Mouse (Mus musculus): ENCODE data around the gene Gm8267. TPM values are rescaled to one million over a fixed set of nuclear protein-coding genes. Genes with fewer than 3 reads are reported as not detected.
"Not testable (repeated sequence)": the region's sequence is repeated elsewhere in the genome, so short reads cannot be mapped to it uniquely, and the experiment has no call there.

Gene Gm8267
- total RNA-seq (2021): not detected

DNA sequence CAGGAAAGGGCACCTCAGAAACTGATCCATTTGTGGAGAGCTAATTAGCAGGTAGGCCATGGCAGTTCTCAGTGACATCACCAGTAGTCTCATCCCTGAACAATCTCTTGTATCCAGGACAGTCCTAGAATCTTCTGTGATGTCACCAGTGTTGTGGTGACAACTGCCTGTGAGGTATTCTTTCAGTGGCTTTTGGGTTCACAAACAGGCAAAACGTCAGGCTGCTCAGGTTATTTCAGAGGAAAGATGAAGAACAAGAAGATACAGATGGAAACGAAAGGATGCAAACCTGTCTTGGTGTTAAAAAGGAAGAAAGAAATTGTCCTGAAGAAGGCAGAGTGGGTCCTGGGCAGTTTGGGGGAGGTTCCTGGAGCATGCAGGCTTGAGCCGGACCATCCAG lies at the start of gene Gm8267:
Gene Gm8267, minus strand, starts transcription at position 101 of the 400 bp plus-strand sequence.
- no peak for DNase-seq

- not testable (repeated sequence) for DNase-seq
Measured at GRCm38 (mm10) chr14:44789537-44790382, 39.6 kb upstream of the Gm8267 start.

DNA sequence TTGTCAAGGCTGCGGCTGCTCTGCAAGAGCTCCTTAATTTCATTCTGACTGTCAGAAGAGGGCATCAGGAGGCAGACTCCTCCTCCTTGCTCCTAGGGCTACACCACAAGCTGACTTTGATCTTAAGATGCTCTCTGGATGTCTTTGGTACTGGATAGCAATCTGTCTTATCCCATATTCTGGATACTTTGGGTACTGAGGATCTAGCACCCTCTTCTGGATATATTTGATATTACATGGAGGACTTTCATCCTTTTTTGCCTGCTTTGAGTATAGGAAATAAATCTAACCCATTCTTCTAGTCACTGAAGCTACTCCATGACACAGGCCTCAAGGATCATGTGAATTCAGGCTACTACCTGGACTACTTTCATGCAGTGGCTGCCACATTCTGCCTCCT lies 7.4 kb downstream of the Gm8267 start:
- DNase-seq: not testable (repeated sequence)

DNA sequence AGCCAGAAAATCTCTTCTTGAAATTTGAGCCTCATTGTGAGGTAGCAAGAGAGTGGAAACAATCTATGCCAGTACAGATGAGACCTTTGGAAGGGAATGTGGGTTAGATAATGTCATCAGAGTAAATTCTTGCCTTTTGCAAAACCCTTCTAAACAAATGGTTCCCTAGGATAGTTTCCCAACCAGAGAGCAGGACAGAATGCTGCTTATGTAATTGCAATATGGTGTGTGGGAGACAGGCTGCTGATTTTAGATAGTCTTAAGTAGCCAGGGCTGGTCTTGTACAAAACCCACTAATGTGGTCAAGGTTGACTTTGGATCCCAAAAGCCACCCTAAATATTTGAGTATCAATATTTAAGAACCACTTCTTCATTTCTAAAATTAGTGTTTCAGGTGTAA lies 19.4 kb downstream of the Gm8267 start:
- not testable (repeated sequence) for DNase-seq

- DNase-seq: not testable (repeated sequence)
Measured at GRCm38 (mm10) chr14:44706356-44706755, 43.8 kb downstream of the Gm8267 start, which contains the start of gene Gm8257. Gene Gm8257, minus strand, starts transcription at chr14:44706456.

Other genes with a start within 250 kb of the Gm8267 start
- gene Gm17093, start 232.1 kb downstream of the Gm8267 start, total RNA-seq (2021): not detected
- not detected for gene Gm8247, start 167.2 kb downstream of the Gm8267 start, total RNA-seq (2021)
- not detected for gene Gm5624, start 122.4 kb downstream of the Gm8267 start, total RNA-seq (2021)
- gene Gm8257, start 43.9 kb downstream of the Gm8267 start, total RNA-seq (2021): not detected
- gene Ptgdr, start 109.0 kb upstream of the Gm8267 start, total RNA-seq (2021): not detected
- under 1 TPM; 0.14 to 0.17 TPM for gene Ptger2, start 237.9 kb upstream of the Gm8267 start, total RNA-seq (2021)

Measured in heart, postnatal 4 days (tissue).